Mouse (Mus musculus): ENCODE results near the gene Olfr630.
"Not testable (repeated sequence)": the region's sequence is repeated elsewhere in the genome, so short reads cannot be mapped to it uniquely, and the experiment has no call there.

Gene Olfr630

GRCm38 (mm10) chr7:103757233-103757632 is at the start of gene Olfr630:
TSS of gene Olfr630 (minus strand) at chr7:103757333.
- no peak for DNase-seq (ENCODE audit: extremely low spot score, low spot score)

DNA sequence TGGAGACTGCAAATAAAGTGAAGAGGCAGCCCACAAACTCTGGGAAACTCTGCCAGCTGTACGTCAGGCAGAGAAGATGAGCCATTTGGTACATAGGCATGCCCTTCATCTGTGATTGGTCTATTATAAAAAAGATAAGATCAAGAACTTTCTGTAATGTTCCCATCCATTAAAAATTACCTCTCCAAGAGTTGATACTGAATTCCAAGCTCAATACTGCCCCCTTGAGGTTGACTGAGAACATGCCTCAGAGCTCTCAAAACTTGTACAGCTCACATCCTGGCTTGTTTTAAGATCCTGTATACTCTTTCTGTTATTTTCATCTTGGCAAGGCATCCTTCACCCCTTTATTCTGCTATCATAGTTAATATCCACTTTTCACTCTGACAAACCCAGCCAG is 49.7 kb upstream of the Olfr630 start:
- peak; percentile 14 for DNase-seq (ENCODE audit: extremely low spot score, low spot score)

GRCm38 (mm10) chr7:103792669-103793388 is 35.7 kb upstream of the Olfr630 start:
- DNase-seq (ENCODE audit: extremely low spot score, low spot score): no peak

DNA sequence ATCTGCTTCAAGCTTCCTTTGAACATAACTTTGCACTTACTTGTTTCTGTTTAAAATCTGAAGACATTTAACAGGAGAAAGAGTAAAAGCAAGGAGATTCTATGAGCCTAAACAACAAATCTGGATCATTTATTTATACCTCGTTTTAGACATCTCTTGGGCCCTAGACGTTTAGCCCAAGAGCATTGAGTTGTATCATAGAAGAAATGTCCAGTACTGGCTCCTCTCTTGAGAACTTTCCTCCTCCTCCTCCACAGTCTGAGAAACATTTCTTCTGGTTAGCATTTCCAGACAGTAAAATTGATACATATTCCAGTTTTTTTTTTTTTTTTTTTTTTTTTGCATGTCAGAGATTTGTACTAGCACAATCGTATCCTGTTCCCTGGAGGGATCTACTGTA is 34.6 kb upstream of the Olfr630 start, which contains the start of gene Olfr67:
Gene Olfr67, minus strand, starts transcription at position 101 of the 400 bp plus-strand sequence.
- DNase-seq (ENCODE audit: extremely low spot score, low spot score): no peak

GRCm38 (mm10) chr7:103779598-103779997 is 22.5 kb upstream of the Olfr630 start, which contains the start of gene Olfr68:
TSS of gene Olfr68 (minus strand) at chr7:103779698.
- no peak for DNase-seq (ENCODE audit: extremely low spot score, low spot score)

DNA sequence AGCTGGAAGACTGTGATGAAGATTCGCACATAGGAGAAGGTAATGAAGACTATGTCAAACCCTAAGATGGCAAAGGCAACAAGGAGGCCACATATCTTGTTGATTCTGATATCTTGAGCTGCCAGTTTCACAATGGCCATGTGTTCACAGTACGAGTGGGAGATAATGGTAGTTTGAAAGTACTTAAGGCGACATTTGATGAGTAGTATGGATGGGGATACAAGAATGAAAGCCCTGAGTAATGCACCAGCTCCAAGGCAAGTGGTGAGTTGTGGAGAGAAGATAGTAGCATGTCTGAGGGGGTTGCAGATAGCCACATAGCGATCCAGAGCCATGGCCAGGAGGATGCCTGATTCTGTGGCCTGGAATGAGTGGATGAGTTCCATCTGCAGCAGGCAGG is 20.5 kb upstream of the Olfr630 start:
- DNase-seq (ENCODE audit: extremely low spot score, low spot score): not testable (repeated sequence)

GRCm38 (mm10) chr7:103771494-103771893 is 14.4 kb upstream of the Olfr630 start, which contains the start of gene Olfr69:
TSS of gene Olfr69 (minus strand) at chr7:103771594.
- no peak for DNase-seq (ENCODE audit: extremely low spot score, low spot score)

DNA sequence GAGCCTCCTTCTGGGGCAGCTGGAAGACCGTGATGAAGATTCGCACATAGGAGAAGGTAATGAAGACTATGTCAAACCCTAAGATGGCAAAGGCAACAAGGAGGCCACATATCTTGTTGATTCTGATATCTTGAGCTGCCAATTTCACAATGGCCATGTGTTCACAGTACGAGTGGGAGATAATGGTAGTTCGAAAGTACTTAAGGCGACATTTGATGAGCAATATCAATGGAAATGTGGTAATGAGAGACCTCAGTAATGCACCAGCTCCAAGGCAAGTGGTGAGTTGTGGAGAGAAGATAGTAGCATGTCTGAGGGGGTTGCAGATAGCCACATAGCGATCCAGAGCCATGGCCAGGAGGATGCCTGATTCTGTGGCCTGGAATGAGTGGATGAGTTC is 10.6 kb upstream of the Olfr630 start:
- DNase-seq (ENCODE audit: extremely low spot score, low spot score): not testable (repeated sequence)

GRCm38 (mm10) chr7:103762212-103762611 is 5.1 kb upstream of the Olfr630 start:
- DNase-seq (ENCODE audit: extremely low spot score, low spot score): not testable (repeated sequence)

- DNase-seq (ENCODE audit: extremely low spot score, low spot score): no peak
Measured at GRCm38 (mm10) chr7:103744843-103745242, 12.3 kb downstream of the Olfr630 start, which contains the start of gene Olfr629. TSS of gene Olfr629 (minus strand) at chr7:103744943.

- no peak for DNase-seq (ENCODE audit: extremely low spot score, low spot score)
Measured at GRCm38 (mm10) chr7:103730074-103730473, 27.1 kb downstream of the Olfr630 start, which contains the start of gene Olfr628. TSS of gene Olfr628 (plus strand) at chr7:103730374.

DNA sequence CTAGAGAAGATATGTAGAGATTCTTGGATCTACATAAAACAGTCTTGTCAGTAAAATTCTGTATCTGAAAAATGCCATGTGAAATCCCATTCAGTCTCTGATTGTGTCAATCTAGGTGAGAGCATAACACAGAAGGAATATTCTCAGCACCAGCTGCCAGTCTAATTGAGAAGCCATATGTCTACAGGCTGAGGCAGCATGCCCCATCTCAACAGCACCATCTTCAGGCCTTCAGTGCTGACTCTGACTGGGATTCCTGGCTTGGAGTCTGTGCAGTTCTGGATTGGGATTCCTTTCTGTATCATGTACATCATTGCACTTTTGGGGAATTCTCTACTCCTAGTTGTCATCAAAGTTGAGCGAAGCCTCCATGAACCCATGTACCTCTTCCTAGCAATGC is 40.7 kb downstream of the Olfr630 start:
- not testable (repeated sequence) for DNase-seq (ENCODE audit: extremely low spot score, low spot score)

DNA sequence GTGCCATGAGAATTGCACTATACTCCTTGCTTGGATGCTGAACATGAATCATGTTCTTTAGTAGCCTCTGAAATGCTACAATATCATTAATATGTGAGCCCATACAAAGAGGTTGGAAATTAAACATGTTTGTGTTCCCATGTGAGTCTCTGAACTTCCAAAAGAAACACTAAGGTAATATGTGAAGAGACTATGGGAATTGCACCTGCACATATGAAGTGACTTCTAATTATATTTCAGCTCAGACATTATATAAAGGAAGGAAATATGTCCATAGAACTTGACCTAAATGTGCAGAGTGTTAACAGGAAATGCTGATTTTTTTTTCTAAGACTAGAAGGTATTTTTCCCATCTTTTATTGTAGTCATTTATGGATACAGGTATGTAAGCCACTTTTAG is 42.8 kb downstream of the Olfr630 start, which contains the start of gene Olfr243:
Gene Olfr243, plus strand, starts transcription at position 301 of the 400 bp plus-strand sequence.
- DNase-seq (ENCODE audit: extremely low spot score, low spot score): no peak

DNA sequence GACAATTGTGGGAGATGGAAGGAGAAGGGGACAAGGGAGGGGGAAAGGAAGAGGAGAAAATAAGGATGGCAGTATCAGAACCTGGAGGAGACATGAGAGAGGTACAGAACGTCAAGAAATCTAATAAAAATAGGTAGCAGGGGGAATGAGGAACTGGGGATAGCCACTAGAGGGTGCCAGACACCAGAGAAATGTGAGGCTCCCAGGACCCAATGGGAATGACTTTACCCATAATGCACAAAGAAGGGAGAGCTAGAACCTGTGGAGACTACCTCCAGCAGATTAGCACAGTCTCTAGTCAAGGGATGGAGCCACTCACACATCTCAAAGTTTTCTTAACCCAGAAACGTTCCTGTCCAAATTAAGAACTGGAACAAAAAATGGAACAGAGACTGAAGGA is 45.1 kb downstream of the Olfr630 start:
- no peak for DNase-seq (ENCODE audit: extremely low spot score, low spot score)

All from neural tube, embryonic 10.5 days (tissue).